Mouse (Mus musculus): ENCODE data around the gene Msrb1.

GRCm38 (mm10) chr17:24728184-24728583 lies 8.3 kb upstream of the Msrb1 start:
- TF ChIP-seq CTCF (IDR thresholded peaks at IDR 0.05; ENCODE audit: low read depth, low read length) = no peak
- no peak for TF ChIP-seq GATA1 (IDR thresholded peaks at IDR 0.05; ENCODE audit: borderline replicate concordance, low read length)
- TF ChIP-seq POLR2AphosphoS5 (IDR thresholded peaks at IDR 0.05; ENCODE audit: insufficient replicate concordance, low read depth, low read length) = no peak
- TF ChIP-seq GATA2 (IDR thresholded peaks at IDR 0.05; ENCODE audit: borderline replicate concordance, low read depth, low read length) = no peak

Measured in G1E (cell line).